Mouse (Mus musculus): Measurements from ENCODE around the gene Gm5890.
"Not testable (repeated sequence)": the region's sequence is repeated elsewhere in the genome, so short reads cannot be mapped to it uniquely, and the experiment has no call there.

The Gm5890 gene

DNA sequence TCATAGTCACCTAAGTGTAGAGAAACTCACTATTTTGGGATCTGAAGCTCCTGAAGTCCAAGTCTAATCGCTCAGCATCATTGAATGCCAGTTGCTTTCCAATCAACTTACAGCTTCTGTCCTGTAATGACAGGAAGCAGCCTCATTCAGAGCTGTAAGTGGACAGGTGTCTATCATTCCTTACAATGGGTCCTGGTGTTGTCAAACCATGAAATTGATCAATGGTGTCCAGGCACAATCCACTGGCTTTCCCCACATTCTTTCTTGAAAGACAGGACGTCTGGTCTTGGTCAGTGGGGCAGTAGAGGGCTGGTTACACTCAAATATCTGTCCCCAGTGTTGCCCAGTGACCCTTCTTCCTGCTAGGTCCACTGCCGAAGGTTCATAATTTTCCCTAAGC is at the start of gene Gm5890:
Gene Gm5890 (minus strand): TSS at position 101 of the 400 bp plus-strand sequence.
- DNase-seq (ENCODE audit: low spot score in 2 of 2): not testable (repeated sequence)

- DNase-seq (ENCODE audit: low spot score in 2 of 2): not testable (repeated sequence)
These were observed 28.9 kb downstream of the Gm5890 start, which contains the start of gene Gm4498 for GRCm38 (mm10) chr7:20233728-20234127. Gm4498 (minus strand) TSS chr7:20233828.
